Mouse (Mus musculus): Measurements from ENCODE around the gene Ell3. TPM values are rescaled to one million over a fixed set of nuclear protein-coding genes. Genes with fewer than 3 reads are reported as not detected.

Gene Ell3
- 0.16 TPM for polyA plus RNA-seq (2017; shearing (Covaris generic))

DNA sequence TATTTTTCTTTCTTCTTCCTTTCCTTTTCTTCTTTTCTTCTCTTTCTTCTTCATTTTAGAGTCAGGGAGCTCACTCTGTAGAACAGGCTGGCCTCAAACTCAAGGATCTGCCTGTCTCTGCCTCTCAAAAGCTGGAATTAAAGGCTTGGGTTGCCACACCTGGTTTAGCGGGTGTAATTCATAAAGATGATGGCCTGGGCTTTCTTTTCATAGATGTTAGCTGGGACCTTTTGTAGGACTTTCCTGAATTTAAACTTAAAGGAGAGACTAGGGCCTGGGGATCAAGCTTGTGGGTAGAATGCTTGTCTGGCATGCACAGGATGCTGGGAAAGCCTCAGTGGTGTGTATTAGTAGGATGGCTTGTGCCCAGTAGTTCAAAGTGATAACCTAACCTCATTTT is at the start of gene Ell3:
Ell3 (minus strand) TSS at position 101 of the 400 bp plus-strand sequence.

DNA sequence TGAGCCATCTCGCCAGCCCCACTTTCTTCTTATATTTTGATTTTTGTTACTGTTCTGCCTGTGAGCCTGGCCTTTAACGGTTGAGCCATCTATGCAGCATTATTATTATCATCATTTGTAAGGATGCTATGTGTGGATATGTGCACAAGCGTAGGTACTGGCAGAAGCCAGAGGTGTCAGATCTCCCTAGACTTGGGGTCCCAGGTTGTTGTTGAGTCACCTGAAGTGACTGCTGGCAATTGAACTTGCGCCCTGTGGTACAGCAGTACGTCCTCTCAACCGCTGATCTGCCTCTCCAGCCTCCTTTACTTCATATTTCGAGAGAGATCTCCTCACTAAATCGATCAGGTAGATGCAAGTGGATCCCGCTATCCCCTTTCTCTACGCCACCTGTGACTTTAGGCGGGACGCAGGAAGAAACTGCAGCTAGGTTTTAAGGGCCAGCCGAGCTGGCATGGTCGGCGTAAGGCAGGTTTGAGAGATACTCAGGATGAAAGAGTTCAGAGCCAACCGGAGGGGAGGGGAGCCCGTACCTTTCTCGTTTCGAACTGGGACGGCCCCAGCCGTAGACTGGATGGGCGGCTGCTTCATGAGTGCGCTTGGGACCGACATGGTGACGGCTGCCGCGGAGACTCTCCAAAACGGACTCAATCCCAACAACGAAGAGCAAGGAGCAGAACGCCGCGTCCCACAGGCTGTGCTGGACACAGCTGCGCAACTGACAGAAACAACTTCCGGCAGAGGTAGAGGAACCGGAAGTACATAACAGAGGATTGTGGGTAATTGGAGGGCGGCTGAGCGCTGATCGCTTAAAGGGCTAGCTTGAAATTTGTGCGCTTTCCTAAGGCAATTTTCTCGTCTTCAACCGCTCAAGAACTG is 29.5 kb upstream of the Ell3 start, which contains the start of gene Mfap1b:
Mfap1b (minus strand) TSS at position 767 of the 879 bp plus-strand sequence.

DNA sequence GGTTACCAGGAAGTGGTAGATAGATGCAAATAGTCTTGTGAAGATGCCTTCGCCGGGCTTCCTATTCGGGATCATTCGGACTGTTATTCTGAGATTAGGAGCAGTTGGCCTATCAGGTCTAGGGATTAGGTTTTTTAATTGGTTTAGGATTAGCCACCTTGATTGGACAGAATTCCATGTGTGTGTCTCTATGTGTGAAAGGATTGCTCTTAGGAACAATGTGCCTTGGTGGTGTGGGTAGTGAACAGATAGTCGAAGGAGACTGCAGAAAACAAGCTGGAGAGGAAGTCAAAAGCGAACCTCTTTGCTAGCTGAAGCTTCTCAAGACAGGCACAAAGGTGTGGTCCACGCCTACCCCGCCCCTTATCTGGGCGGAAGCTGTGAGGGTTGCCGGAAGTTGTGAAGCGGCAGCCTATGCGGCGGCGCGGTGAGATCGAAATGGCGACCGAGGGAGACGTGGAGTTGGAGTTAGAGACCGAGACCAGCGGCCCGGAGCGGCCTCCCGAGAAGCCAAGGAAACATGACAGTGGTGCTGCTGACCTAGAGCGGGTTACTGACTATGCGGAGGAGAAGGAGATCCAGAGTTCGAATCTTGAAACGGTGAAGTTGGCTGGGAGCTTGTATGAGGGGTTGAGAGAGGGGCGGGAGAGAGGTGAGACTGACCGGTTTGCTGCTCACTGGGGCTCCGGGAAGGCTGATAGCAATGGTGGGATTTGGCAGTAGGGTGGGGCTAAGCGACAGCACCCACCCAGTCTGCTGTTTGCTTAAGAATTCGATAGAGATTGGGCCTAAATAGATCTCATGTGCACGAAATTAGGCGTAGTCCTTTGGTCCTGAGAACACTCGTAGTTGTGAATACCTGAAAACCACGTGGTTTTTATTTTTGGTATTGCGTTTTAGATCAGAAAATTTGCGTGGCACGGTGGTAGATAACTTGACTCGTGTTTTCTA is 12.9 kb upstream of the Ell3 start, which contains the start of gene Serinc4:
Serinc4 (minus strand) TSS at position 90 of the 951 bp plus-strand sequence.

GRCm38 (mm10) chr2:121452990-121453389 is 8.9 kb upstream of the Ell3 start, which contains the start of gene Hypk:
Hypk (plus strand) TSS chr2:121453290.

GRCm38 (mm10) chr2:121448739-121449535 is 4.9 kb upstream of the Ell3 start, which contains the start of gene Serf2:
Serf2 (plus strand) TSS chr2:121449195.

DNA sequence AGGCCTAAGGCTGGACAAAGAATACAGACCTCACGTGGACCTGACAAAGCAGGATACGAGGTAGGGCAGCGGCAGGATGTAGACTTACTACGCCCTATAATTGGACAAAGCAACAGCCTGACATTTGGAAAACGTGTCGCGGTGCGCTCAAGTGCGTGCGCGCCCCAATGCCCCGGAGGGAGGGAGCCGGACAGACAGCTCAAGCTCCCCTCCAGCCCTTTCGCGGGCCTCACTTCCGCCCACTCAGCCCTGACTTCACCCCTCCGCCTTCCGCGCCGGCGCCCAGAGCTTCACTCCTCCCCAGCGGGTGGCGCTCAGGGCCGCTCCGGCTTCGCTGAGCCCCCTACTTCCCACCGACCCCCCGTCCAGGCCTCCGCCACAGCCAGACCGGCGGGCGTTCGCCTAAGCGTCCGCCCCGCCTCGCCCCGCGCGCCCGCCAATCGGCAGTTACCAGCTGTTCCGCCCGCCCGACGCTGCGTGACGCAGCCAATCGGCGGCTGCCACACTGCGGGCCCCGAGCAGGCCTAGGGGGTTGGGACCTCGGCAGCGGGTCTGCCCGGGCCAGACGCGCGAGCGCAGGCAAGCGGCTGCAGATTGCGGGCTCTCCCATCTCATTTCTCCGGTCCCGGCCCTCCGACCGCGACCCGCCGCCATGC is 30.6 kb downstream of the Ell3 start, which contains the start of the genes Pdia3 and Catsper2:
Pdia3 (plus strand) TSS at position 389 of the 656 bp plus-strand sequence.
Catsper2 (minus strand) TSS at position 406 of the 656 bp plus-strand sequence.

Other genes starting within 250 kb of the Ell3 start
- gene Trp53bp1, start 172.9 kb downstream of the Ell3 start, polyA plus RNA-seq (2017; shearing (Covaris generic)) = 53.6 TPM
- 0.05 TPM for gene Map1a, start 154.7 kb downstream of the Ell3 start, polyA plus RNA-seq (2017; shearing (Covaris generic))
- gene Ppip5k1, start 88.9 kb downstream of the Ell3 start, polyA plus RNA-seq (2017; shearing (Covaris generic)) = 8.7 TPM
- 0.37 TPM for gene Ckmt1, start 86.6 kb downstream of the Ell3 start, polyA plus RNA-seq (2017; shearing (Covaris generic))
- gene Strc, start 57.1 kb downstream of the Ell3 start, polyA plus RNA-seq (2017; shearing (Covaris generic)) = 0.17 TPM
- 415 TPM for gene Pdia3, start 30.5 kb downstream of the Ell3 start, polyA plus RNA-seq (2017; shearing (Covaris generic))
- gene Catsper2, start 30.5 kb downstream of the Ell3 start, polyA plus RNA-seq (2017; shearing (Covaris generic)) = 1.5 TPM
- gene Serf2, start 4.9 kb upstream of the Ell3 start, polyA plus RNA-seq (2017; shearing (Covaris generic)) = 372 TPM
- gene Hypk, start 9.0 kb upstream of the Ell3 start, polyA plus RNA-seq (2017; shearing (Covaris generic)) = 119 TPM
- 0.98 TPM for gene Serinc4, start 12.5 kb upstream of the Ell3 start, polyA plus RNA-seq (2017; shearing (Covaris generic))
- 134 TPM for gene Mfap1b, start 29.8 kb upstream of the Ell3 start, polyA plus RNA-seq (2017; shearing (Covaris generic))
- gene Mfap1a, start 62.4 kb upstream of the Ell3 start, polyA plus RNA-seq (2017; shearing (Covaris generic)) = 36.0 TPM
- 6.1 TPM for gene Wdr76, start 62.4 kb upstream of the Ell3 start, polyA plus RNA-seq (2017; shearing (Covaris generic))